Mouse (Mus musculus) stomach, postnatal 0 days (tissue): ENCODE results near the gene Foxl2.

Source experiments
- CTCF ChIP-seq: IDR thresholded peaks from 2 replicates; pipeline ENCODE4 v1.5.1; 2016; ENCODE audit warnings: antibody characterized with exemption, low read depth, mild to moderate bottlenecking, moderate library complexity
- EP300 ChIP-seq: optimal IDR thresholded peaks from 2 replicates; pipeline ENCODE3; 2016; ENCODE audit warnings: antibody characterized with exemption

DNA sequence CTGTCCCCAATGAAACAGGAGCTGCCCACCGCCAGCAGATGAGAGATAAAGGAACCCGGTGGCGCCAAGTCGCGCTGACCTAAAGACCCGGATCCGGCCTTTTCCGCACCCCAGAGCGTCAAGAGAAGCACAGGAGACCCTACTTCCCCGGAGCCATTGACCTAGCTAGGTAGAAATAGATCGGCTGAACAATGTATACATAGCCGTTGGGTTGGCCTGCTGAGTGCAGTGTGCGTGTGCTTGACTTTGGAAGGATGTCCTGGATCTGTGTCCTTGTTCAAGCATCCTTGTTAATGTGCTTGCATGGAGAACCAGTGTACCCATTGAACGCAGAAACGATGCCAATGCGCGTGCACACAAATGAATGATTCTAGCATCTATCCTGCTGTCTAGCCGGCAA, 8.6 kb downstream of the Foxl2 start:
- no peak for TF ChIP-seq CTCF
- no peak for TF ChIP-seq EP300
